Mouse (Mus musculus): ENCODE data around the gene Map2k4. TPM values are rescaled to one million over a fixed set of nuclear protein-coding genes. Genes with fewer than 3 reads are reported as not detected.
A peak's percentile ranks its signal among the peaks of the same experiment; 100 is the strongest.

The Map2k4 gene
- polyA plus RNA-seq (2012; rRNA removed), result 28.8 and 29.1 TPM in 2 replicates

GRCm38 (mm10) chr11:65788154-65788553, at the start of gene Map2k4:
Gene Map2k4 (minus strand): TSS chr11:65788297.
- no peak for DNase-seq (ENCODE audit: low read depth)

- no peak for DNase-seq (ENCODE audit: low read depth)
These were observed 36.5 kb upstream of the Map2k4 start for GRCm38 (mm10) chr11:65824556-65824955.

DNA sequence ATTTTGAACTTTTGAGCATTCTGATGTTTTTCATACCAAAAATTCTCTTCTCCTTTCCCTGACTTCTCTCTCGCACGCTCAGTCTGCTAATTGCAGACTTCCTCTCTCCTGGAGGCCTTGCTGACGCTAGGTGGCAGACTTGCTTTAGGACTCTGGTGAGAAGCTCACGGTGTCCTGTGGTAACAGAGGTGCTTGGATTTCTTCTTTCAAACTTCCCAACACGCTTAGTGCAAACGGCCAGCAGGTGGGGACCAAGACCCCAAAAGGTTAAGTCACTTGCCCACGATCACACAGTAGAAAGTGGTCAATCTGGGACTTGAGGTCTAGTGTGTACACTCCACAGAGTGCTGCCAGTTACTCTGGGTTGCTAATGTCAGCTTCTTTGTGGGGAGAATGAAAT, 32.8 kb upstream of the Map2k4 start:
- no peak for DNase-seq (ENCODE audit: low read depth)

- no peak for DNase-seq (ENCODE audit: low read depth)
These were observed 32.2 kb upstream of the Map2k4 start for GRCm38 (mm10) chr11:65820280-65820679.

GRCm38 (mm10) chr11:65818193-65818592, 30.1 kb upstream of the Map2k4 start:
- no peak for DNase-seq (ENCODE audit: low read depth)

DNA sequence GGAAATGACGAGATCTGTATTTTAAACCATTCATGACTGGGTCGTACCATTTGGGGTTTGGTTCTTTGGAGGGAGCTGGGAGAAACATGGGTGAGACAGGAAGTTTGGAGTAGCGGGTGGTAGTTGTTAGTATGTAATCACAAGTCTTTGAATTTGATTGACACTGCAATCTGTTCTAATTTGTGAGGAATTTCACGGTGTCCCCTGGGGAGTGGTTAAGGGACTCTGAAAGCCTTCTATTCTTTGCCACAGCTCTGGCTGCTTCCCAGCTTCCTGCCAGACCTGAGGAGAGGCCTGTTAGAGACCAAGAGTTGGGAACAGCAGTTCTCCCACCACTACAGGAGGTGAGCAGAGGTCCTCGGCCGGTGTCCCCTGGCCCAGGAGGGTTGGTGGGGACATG, 28.1 kb upstream of the Map2k4 start:
- no peak for DNase-seq (ENCODE audit: low read depth)

DNA sequence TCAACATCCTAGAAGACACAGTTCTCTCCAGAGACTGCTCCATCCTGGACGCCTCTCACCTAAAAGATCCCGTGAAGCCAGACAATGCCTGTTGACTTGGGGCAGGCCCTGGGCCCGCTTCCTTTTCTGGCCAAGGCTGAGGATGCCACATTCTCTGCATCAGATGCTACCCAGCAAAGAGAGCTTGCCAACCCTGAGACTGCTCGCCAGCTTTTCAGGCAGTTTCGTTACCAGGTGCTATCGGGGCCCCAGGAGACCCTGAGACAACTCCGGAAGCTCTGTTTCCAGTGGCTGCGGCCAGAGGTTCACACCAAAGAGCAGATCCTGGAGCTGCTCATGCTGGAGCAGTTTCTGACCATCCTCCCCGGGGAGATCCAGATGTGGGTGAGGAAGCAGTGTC, 26.3 kb upstream of the Map2k4 start:
- DNase-seq (ENCODE audit: low read depth), result no peak

DNA sequence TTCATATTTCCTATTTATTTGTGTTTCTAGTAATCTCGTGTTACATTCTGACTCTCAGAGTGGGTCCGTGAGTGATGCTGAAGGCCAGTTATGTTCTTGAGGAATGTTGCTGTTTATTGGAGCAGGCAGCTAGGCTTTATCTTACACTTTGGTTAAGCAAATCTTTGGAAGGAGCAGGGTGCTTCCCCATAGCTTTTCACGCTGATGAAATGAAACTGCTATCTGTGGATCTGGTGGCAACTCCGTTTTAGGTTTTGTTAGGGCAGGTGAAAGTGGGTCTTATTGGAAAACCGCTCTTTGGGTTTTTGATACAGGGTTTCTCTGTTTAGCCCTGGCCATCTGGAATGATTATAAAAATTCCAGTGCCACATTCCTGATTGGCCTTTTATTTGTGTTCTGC, 24.0 kb upstream of the Map2k4 start:
- no peak for DNase-seq (ENCODE audit: low read depth)

- DNase-seq (ENCODE audit: low read depth), result no peak
These were observed 19.5 kb upstream of the Map2k4 start for GRCm38 (mm10) chr11:65807601-65808000.

GRCm38 (mm10) chr11:65806909-65807504, 18.9 kb upstream of the Map2k4 start, which contains the start of gene Zkscan6:
Gene Zkscan6 (plus strand): TSS chr11:65807175.
- DNase-seq (ENCODE audit: low read depth), result no peak

GRCm38 (mm10) chr11:65806321-65806904, 18.3 kb upstream of the Map2k4 start:
- DNase-seq (ENCODE audit: low read depth), result peak; percentile 81

GRCm38 (mm10) chr11:65801899-65802298, 13.8 kb upstream of the Map2k4 start:
- DNase-seq (ENCODE audit: low read depth), result no peak

DNA sequence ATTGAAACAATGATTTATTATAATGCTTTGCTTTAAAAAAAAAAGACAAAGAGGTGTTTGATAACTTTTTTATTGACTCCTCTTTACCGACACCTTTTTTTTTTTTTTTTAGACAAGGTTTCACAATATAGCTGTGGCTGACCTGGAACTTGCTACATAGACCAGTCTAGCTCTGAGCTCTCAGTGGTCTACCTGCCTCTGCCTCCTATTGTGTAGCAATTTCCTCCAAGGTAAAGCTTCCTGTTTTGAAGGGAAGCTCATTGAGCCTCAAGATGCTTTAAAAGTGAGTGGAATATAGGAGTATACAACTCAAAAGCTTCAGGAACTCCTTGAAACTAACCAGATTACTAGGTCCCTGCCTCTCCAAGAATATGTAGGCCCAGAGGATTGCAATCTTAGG, 7.8 kb upstream of the Map2k4 start:
- no peak for DNase-seq (ENCODE audit: low read depth)

DNA sequence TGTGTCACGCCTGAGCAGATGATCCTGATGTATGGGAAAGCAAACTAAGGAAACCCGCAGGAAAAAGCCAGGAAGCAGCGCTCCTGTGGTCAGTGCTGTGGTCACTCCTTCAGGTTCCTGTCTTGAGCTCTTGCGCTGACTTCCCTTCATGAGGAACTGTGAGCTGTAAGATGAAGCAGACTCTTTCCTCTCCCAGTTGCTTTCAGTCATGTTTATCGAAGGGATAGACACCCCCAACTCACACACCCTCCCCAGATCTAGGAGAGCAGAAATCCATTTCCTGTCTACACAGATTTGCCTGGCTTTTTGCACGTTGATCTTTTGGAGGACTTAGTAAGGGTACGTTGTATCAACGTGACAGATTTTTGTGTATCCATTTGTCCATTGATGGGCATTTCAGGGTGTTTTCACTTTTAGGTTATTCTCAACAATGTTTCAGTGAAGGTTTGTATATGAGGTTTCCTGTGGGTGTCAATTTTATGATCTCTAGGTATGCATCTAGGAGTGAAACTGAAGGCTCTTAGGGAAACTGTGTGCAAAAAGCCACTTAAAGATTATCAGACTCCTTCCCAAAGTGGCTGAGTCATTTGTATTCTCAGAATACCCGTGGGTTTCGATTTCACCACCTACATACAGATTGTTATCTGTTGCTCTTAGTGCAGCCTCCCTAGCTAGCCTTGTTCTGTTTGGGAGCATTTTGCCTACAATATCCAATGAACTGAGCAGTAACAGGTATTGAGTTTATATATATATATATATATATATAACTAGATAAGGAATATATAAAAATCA, 6.5 kb upstream of the Map2k4 start:
- DNase-seq (ENCODE audit: low read depth), result no peak

DNA sequence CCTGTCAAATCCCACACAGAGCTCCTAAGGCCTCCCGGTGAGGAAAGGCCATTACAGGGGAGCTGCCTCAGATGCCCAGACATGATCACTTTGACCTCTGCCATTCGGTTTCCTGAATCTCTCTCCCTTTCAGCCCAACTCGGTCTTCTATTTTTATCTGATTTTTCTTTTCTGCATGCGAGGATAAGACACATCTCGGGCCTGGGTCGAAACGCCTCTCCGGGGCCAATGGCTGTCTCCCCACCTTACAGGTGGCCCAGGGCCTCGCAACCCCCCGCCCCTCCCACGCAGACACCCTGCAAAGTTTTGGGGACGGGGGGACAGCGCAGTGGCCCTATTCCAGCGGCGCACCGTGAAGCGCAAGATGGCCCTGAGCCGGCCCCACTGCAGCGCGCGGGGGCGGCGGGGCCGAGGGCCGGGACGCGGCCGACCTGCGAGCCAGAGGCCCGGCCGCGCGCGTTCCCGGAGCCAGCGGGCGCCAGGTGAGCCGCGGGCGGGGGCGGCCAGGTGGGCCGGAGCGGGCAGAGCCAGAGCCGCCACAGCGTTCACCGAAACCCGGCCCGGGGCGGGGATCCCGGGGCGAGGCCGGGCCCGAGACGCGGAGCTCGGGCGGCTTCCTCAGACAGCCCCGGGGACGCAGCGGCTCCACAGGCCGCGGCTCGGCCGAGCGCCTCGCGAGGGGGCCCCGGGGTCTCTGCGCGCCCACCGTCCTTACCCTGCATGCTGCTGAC, 511 bp downstream of the Map2k4 start:
- DNase-seq (ENCODE audit: low read depth), result no peak

DNA sequence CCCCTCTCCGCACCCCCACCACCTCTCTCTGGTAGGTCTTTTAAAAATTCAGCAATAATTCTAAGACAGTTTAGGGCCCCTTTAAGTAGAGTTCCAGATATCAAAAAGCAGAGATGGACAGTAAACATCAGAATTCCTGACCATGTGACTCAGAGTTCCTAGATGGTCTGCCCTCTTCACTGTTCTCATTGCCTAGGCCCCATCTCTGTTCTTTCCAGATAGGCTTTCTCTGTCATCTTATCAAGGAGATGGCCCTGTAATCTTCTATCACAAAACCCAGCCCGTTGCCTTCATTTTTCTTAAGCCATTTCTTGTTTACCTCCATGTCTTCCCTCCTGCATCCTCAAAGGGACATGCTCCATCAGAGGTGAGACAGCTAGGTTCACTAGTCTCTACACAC, 1.9 kb downstream of the Map2k4 start:
- no peak for DNase-seq (ENCODE audit: low read depth)

- DNase-seq (ENCODE audit: low read depth), result no peak
These were observed 6.5 kb downstream of the Map2k4 start for GRCm38 (mm10) chr11:65781596-65781995.

DNA sequence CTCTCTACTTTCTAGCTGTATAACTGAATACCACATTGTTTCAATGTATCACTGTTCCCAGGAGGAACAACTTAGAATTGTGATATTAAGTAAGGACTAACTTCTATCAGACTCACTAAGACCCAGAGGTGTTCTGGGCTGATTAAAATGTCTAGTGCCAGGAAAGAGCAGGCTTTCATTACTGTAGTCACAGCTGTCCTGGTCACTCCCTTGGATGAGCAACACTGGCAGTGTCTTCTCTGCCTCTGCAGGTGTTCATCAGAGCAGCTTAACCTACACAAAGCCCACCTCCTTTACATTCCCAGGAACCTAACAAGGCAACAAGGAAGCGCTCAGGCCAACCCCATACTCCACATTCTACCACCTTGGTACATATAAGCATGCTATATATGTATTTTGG, 8.5 kb downstream of the Map2k4 start:
- DNase-seq (ENCODE audit: low read depth), result no peak

DNA sequence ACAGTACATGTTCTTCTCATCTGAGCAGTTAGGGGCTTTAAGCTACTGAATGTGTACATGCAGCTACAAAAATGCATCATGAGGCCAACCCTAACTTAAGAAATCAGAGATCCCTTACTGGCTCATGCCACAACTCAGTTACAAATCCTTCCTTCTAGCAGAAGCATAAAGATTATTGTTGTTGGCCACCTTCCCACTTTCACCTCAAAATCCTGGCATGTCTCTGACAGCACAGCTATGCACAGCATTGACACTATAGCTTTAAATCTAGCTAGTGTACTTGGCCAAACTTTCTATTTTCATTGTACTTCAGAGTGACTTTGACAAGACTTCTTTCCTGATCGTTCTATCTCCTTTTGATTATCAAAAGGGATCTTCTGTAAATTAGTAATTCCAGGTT, 9.0 kb downstream of the Map2k4 start:
- peak; percentile 77 for DNase-seq (ENCODE audit: low read depth)

DNA sequence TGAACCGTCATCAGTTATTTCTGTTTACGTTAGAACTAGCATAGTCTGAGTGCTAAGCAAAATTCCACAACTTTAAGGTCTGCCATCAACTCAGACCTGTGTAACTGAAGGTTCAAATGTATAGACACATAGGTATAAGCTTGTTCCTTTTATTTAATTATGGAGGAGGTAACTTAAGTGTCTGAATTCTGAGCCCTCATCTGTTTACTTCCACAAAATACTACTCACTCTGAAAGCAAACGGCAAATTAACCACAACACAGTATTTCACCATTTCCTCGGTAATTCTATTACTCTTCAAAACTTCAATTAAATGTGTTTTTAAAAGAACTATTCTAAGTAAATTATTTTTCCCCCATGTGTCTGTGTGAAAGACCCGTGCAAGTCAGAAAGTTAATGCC, 10.3 kb downstream of the Map2k4 start:
- DNase-seq (ENCODE audit: low read depth), result no peak

DNA sequence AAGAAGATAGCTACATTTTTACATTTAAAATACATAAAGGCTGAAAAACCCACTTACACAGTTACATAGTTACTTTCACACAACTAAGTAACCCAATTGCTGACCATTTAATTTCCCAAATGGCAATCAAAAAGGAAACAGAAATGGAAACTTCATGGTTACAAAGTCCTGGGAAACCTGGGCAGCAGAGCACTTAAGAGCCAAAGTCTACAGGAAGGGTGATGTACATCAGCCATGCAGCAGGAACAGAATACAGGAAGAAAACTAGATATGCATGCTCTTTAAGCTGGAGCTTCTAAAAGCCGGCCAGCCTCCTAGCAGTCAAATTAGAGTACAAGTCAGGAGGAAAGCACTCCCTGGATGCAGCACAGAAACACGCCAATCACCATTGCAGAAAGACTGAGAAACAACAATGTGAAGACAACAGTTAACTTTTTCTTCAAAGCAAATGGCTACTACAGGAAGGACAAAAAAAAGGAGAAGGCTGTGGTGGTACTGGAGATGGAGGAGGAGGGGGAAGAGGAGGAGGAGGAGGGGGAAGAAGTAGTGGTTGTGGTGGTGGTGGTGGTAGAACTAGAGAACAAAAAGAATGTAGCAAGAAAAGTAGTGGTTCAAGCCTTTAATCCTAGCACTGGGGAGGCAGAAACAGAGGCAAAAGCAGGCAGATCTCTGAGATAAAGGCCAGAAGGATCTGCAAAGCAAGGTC, 11.0 kb downstream of the Map2k4 start:
- DNase-seq (ENCODE audit: low read depth), result no peak

All from gonadal fat pad, adult 2 months (tissue).